Mouse (Mus musculus): Measurements from ENCODE around the gene Sds.
"Not testable (repeated sequence)": the region's sequence is repeated elsewhere in the genome, so short reads cannot be mapped to it uniquely, and the experiment has no call there.

The Sds gene

DNA sequence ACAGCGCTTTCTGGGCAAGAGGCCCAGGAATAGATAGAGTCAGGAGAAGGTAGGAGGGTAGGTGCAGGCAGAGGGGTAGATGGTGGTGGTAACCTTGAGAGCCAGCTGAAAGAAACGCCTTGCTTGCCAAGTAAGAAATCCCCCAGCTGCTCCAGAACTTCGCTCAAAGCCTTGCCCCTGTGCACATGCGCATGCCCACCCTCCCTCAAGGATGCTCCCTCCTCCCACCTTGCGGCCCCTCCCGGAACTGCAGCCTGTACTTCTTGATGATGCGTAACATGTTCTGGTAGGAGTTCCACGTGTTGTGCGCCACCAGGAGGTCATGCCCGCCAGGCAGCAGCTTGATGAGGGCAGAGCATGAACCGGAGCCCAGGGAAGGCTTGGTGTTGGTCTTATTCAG is 16.1 kb downstream of the Sds start:
- DNase-seq = peak; percentile 69

DNA sequence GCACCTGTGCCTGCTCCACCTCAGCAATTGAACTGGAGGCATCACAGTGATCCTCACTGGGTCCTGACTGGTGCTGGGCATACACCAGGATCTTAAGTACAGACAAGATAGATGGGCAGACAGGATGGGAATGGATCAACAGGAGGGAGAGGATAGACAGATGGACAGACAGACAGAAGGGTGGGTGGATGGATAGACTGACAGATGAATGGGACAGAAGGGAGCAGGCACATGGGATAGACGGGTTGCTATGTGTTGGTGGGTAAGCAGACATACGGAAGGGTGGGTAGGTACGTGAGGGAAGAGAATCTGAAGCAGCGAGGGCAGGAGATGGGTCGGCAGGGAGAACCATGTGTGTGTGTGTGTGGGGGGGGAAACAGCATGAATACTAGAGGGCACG is 17.1 kb downstream of the Sds start:
- no peak for DNase-seq

- no peak for DNase-seq
Measured at GRCm38 (mm10) chr5:120493873-120494395, 17.6 kb downstream of the Sds start.

GRCm38 (mm10) chr5:120495064-120495702 is 18.9 kb downstream of the Sds start:
- no peak for DNase-seq

GRCm38 (mm10) chr5:120495703-120496226 is 19.4 kb downstream of the Sds start:
- no peak for DNase-seq

DNA sequence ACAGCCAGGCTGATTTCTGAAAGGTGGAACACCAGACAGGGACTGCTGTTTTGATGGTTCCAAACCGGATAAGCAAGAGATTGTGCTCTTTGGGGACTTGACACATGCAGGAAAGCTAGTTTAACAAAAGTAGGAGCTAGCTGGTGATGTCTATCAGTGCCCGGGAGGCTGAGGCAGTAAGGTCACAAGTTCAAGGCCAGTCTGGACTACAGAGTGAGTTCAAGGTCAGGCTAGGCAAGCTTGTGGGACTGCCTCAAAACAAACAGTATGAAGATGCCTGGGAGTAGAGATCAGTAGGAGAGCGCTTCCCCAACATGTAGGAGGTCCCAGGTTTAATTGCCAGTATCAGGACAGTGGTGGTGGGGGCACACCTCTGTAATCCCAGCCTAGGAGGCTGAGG is 20.7 kb downstream of the Sds start:
- no peak for DNase-seq

DNA sequence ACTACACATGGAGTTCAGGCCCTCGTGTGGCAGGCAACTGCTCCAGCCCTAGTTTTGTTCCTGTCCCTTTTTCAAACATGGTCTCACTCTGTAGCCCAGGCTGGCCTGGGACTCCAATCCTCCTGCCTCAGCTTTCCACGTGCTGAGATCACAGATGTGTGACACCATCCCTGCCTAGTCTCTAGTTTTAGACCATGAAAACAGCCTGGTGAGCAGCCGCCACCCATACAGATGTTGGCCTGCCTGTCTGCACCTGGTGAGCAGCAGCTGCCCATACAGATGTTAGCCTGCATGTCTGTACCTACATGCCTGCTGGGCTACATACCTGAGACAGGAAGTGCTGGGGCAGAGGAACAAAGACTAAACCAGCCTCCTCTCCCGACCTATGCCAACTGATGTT is 22.9 kb downstream of the Sds start:
- no peak for DNase-seq

- not testable (repeated sequence) for DNase-seq
Measured at GRCm38 (mm10) chr5:120500609-120501008, 24.3 kb downstream of the Sds start.

- no peak for DNase-seq
Measured at GRCm38 (mm10) chr5:120502147-120502621, 25.9 kb downstream of the Sds start.

DNA sequence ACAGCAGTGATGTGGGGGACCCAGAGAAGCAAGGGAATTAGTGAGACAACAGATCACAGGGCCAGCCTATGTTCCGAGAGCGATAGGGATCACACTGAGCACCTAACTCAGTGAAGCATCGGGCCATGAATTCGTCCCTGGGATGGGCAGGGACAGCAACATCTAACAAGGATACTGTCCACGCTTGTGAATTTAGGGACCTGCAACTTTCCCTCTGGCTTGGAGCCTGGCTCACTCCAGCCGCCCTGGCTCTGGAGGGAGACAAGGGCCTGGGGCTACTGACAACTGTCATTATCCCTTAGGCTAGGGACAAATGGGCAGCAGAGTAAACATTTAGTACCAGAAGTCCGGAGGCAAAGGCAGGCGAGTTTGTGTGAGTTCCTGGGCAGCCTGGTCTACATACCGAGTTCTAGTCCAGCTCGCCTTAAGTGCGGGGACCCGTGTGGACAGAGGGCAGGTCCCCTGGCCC is 26.4 kb downstream of the Sds start:
- DNase-seq = no peak

GRCm38 (mm10) chr5:120503144-120503795 is 26.9 kb downstream of the Sds start, which contains the start of gene Plbd2:
Plbd2 (minus strand) TSS chr5:120503625.
- DNase-seq = peak; percentile 84

- DNase-seq = peak; percentile 54
Measured at GRCm38 (mm10) chr5:120505368-120505767, 29.0 kb downstream of the Sds start.

DNA sequence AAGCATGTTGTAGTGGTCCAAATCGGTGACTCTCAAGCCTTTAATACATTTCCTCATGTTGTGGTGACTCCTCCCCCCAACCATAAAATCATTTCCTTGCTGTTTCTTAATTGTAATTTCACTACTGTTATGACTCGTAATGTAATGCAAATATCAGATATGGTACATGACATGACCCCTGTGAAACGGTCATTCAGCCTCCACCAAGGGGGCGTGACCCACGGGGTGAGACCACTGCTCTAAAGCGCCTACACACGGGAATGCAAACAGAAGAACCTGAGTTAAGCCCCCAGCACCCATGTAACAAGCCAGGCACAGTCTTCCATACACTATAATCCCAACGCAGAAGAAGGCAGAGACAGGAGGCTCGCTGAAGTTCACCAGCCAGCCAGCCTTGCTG is 29.5 kb downstream of the Sds start:
- no peak for DNase-seq

- no peak for DNase-seq
Measured at GRCm38 (mm10) chr5:120506490-120506889, 30.2 kb downstream of the Sds start.

DNA sequence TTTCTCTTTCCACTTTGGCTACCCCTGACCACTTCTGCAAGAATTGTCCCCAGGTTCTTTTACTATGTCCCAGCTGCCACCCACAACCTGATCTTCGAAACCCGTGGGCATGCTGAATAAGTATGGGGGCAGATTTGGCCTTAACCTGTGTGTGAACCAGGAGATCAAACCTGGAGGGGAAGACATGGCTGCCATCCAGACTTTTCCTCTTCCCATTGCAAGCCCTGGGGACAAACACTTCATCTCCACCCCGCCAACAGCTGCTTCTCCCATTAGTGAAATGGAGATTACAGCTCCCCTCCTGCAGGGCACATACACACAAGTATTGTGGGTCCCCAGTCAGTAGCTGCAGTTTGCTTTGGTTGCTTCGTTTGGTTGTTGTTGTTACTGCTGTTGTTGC is 31.0 kb downstream of the Sds start:
- DNase-seq = no peak

GRCm38 (mm10) chr5:120510982-120511642 is 34.8 kb downstream of the Sds start, which contains the start of gene Slc8b1:
Slc8b1 (plus strand) TSS chr5:120511168.
- peak; percentile 84 for DNase-seq

- DNase-seq = no peak
Measured at GRCm38 (mm10) chr5:120511643-120512220, 35.4 kb downstream of the Sds start.

GRCm38 (mm10) chr5:120512911-120513555 is 36.7 kb downstream of the Sds start:
- no peak for DNase-seq

DNA sequence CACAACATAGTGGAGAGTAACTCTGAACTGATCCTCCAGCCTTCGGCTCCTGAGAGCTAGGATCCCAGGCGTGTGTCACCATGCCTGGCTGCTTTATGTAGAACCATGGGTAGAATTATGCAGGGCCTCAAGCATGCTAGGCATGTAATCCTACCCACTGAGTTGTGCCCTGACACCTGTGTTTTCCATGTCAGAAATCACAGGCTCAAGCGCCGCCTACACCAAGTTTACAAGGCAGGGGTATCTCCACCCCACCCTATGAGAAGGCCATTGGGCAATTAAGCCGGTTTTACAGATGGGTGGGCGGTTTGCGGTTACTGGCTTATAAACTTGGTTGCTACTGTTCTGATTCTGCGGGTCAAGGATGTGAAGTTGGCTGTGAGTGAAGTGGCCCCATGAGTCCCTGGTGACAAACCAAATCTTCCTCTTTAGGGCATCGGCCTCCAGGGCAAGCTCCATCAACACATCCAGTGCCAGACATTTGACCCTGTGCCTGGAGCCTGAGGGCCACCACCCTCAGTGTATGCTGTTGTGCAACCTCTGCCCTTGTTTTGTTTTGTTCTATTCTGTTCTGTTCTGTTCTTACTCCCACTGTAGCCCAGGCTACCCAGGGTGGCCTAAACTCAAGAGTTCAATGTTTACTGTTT is 37.8 kb downstream of the Sds start:
- DNase-seq = no peak

DNA sequence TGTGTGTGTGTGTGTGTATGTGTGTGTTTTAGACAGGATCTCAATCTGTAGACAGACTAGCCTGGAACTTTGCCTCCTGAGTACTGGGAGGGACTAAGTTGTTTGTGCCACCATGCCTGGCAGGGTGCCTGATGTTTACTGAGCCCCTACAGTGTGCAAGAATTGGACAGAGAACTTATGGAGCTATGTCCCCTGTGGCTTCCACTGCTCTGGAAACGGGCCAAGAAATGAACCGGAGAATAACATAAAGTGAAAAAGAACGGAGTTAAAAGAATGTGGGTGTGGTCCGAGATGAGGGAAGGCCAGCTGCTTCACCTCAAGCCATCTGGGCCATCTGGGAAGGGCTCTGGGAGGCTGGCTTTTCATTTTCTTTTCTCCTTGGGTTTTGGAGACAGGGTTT is 38.4 kb downstream of the Sds start:
- DNase-seq = no peak

DNA sequence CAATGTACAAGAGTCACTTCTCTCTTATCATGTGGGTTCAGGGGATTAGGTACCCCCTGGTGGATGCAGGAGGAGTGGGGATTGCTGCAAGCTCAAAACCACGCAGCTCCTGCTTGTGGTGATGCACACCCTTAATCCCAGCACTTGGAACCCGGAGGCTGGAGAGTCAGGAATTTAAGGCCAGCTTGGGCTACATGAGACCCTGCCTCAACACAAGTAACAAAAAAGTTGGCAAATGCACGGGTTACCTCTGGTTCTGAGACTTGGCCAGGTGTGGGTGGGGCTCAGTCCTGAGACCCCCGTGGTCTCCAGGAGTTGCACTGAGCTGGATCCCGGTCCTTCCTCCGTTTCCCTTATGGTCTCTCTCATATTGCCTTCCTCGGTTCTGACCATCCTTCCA is 39.1 kb downstream of the Sds start:
- no peak for DNase-seq
